Mouse (Mus musculus): ENCODE results near the gene Tmem202.

DNA sequence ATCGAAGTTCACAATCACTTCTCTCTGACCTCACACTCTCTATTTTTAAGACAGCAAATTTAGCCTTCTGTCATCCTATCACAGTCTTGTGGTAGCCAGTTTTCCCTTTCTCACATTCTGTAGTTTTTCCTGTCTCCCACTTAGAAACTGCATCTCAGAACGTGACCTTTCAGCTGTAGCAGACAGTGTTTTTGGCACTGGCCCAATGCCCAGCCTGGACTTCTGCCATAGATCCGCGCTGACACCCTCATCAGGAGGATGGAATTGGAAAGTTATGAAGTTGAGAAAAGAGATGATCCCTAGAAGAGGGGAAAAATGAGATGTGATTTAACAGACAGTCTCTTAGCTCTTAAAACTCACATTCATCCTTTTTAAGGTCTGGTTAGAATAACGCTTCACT is 20.7 kb downstream of the Tmem202 start:
- TF ChIP-seq CTCF (IDR thresholded peaks at IDR 0.05; ENCODE audit: control insufficient read depth, insufficient read depth, insufficient read length) (no peak), CEBPB (IDR thresholded peaks at IDR 0.05; ENCODE audit: low read depth) (no peak), FOSL1 (IDR thresholded peaks at IDR 0.05; ENCODE audit: insufficient read depth, low read length, poor library complexity, severe bottlenecking) (no peak), MAX (IDR thresholded peaks at IDR 0.05) (no peak), USF1 (IDR thresholded peaks at IDR 0.05; ENCODE audit: low read depth) (no peak), MYOG (IDR thresholded peaks at IDR 0.05; ENCODE audit: control insufficient read depth, extremely low read depth, insufficient read length) (no peak)
